Mouse (Mus musculus) midbrain, postnatal 0 days (tissue): ENCODE data around the gene Tmem26. TPM values are rescaled to one million over a fixed set of nuclear protein-coding genes. Genes with fewer than 3 reads are reported as not detected.

Source experiments
- ATAC-seq: fragments of 200-750 bp; cut with Nextera tagmentation; 2 replicates; pipeline ENCODE4 v1.8.0; 2017; ENCODE audit warnings: moderate number of reproducible peaks, mild to moderate bottlenecking, moderate TSS enrichment, moderate library complexity; ENCODE audit not compliant: low FRiP score
- DNase-seq: peaks from one replicate; pipeline ENCODE4 v3.0.0-alpha.2; 2015; ENCODE audit warnings: low spot score
- H3K27ac ChIP-seq: fragments of 300-500 bp; sonication (generic); 2 replicates; pipeline ENCODE4 v1.5.1; 2014; ENCODE audit warnings: low read depth, mild to moderate bottlenecking, low read length, mixed read lengths
- H3K27me3 ChIP-seq: fragments of 300-500 bp; sonication (generic); 2 replicates; pipeline ENCODE4 v1.6.1; 2014; ENCODE audit warnings: low read length, control low read depth, mixed read lengths; ENCODE audit not compliant: insufficient read depth
- H3K36me3 ChIP-seq: fragments of 300-500 bp; sonication (generic); 2 replicates; pipeline ENCODE4 v1.6.1; 2014; ENCODE audit warnings: low read length, control low read depth, mixed read lengths; ENCODE audit not compliant: insufficient read depth
- H3K4me1 ChIP-seq: fragments of 300-500 bp; sonication (generic); 2 replicates; pipeline ENCODE4 v1.6.1; 2014; ENCODE audit warnings: mild to moderate bottlenecking, control low read depth, antibody characterized with exemption, low read length, mixed read lengths; ENCODE audit not compliant: insufficient read depth
- H3K4me2 ChIP-seq: fragments of 300-500 bp; sonication (generic); 2 replicates; pipeline ENCODE4 v1.6.1; 2014; ENCODE audit warnings: low read depth, mild to moderate bottlenecking, low read length, mixed read lengths; ENCODE audit not compliant: poor library complexity, severe bottlenecking
- H3K4me3 ChIP-seq: fragments of 300-500 bp; sonication (generic); 2 replicates; pipeline ENCODE4 v1.5.1; 2014; ENCODE audit warnings: low read depth, mild to moderate bottlenecking, low read length, moderate library complexity
- H3K9ac ChIP-seq: fragments of 300-500 bp; sonication (generic); replicated peaks from 2 replicates; pipeline ENCODE4 v1.6.1; 2014; ENCODE audit warnings: mild to moderate bottlenecking, low read length, moderate library complexity, mixed read lengths; ENCODE audit not compliant: poor library complexity, severe bottlenecking
- H3K9me3 ChIP-seq: fragments of 300-500 bp; sonication (generic); 2 replicates; pipeline ENCODE4 v1.6.1; 2016; ENCODE audit warnings: low read length, control low read depth
- CTCF ChIP-seq: IDR thresholded peaks from 2 replicates; pipeline ENCODE4 v1.5.1; 2016; ENCODE audit warnings: antibody characterized with exemption, mild to moderate bottlenecking
- WGBS: fragments of 180-500 bp; shearing (Covaris S2); extraction: QIAGEN DNeasy Blood & Tissue Kit; methylation state at CpG from one replicate; pipeline ENCODE4 v1.1.7; 2014; 5-methylcytosine and 5-hydroxymethylcytosine counted together
- polyA plus RNA-seq: library from polyadenylated mRNA; unstranded; fragments of >200 nt; fragmentation: Nextera tagmentation; extraction: Ambion mirVana; gene quantifications from 2 replicates; pipeline ENCODE4 v1.2.1, GENCODE M21; 2015
- total RNA-seq: library from RNA; depleted of rRNA; stranded (reverse); fragments of >200 nt; gene quantifications from 2 replicates; pipeline ENCODE4 v1.2.3, GENCODE M21; 2014; rRNA removed

The Tmem26 gene
- total and polyA plus RNA-seq, 2 experiments from 2014 or later, result 6.2 to 10.7 TPM

- ATAC-seq, result no peak
- Histone ChIP-seq H3K27me3 (no peaks in the 10 kb centered on the region), H3K9ac (no peak overlapping the region), H3K4me3 (no peak overlapping the region), H3K36me3 (no peaks in the 10 kb centered on the region), H3K27ac (no peak overlapping the region), H3K9me3 (no peaks in the 10 kb centered on the region), H3K4me2 (no peak overlapping the region), H3K4me1 (no peaks in the 10 kb centered on the region)
- TF ChIP-seq CTCF, result no peak
- WGBS, result 85% methylated on average over 10 of the region's 10 CpGs
- DNase-seq, result no peak
Observed at GRCm38 (mm10) chr10:68818065-68818759, 94.8 kb downstream of the Tmem26 start.

DNA sequence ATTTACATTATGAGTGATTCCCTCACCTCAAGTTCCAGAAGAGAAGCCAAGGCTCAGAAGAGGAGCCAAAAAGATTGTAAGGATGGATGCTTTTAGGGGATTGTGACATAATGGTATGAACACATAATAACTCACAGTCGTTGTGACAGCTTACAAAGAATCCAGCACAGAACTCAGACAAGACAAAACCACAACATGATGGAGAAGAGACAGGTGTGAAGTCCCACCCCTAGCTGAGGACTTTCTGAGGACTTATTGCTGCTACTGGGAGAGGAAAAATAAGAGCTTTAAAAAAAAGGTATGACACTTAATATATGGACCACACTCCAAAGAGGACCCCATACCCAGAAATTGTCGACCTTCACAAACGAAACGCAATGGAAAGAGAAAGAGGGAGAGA lies 101.1 kb downstream of the Tmem26 start:
- no peak for TF ChIP-seq CTCF
- no peak for DNase-seq
- Histone ChIP-seq H3K27ac (no peak overlapping the region), H3K4me2 (no peak overlapping the region), H3K4me3 (no peak overlapping the region), H3K4me1 (no peaks in the 10 kb centered on the region), H3K9me3 (no peaks in the 10 kb centered on the region), H3K36me3 (no peaks in the 10 kb centered on the region), H3K9ac (no peak overlapping the region), H3K27me3 (no peaks in the 10 kb centered on the region)
- 90% methylated on average over 4 of the region's 4 CpGs for WGBS
- no peak for ATAC-seq

Other genes starting within 250 kb of the Tmem26 start
- gene Cabcoco1, start 181.8 kb upstream of the Tmem26 start, total RNA-seq, result 0.71 and 1.6 TPM in 2 replicates
- gene Cabcoco1, start 181.8 kb upstream of the Tmem26 start, polyA plus RNA-seq, result 3.8 TPM in 2 replicates